In the genomic region with DNA sequence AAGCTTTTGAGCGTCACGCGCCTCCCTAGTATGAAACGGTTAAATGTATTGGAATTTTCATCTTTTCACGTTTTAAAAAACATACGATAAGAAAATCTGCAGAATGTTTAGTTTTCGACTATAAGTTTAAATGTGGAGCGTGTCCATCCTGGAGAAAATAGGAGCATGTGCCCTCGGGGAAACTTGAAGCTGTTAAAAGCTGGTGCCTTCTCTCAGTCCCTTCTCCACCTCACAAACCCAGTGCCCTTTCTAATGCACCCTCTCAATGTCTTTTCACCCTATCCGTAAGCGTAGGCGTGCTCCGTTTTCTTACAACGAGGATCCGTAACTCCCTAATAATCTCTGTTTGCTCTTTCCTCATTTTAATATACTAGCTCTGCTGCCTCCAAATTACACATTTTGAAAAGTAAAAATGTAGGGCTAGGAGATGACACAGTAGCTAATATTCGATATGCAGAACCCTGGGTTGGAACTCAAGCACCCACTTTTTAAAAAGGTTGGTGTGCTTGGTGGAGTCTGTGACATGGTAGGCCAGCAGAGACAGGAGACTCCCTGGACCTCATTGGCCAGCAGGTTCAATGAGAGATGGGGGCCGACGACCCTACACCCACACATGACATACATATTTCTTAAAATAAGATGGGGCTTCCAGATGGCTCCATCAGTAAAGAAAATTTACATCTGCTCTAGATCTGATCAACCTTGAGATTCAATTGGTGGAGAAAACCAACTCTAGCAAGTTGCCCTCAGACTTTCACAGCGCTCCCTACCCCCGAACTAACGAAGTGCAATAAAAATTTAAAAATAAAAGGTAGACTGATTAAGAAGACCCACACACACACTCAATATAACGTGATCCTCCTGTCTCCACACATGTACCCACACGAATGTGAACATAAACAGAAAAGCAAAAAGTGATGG, we compare ENCODE assay signal across 8 mouse cellular contexts. TPM values are rescaled to one million over a fixed set of nuclear protein-coding genes. Genes with fewer than 3 reads are reported as not detected.
DNase-seq lines count a peak whose midpoint lies in the region; ATAC-seq and TF ChIP-seq lines count a peak whose summit lies in the region.

No protein-coding gene starts in this region.

- TF ChIP-seq POLR2A in testis, adult 2 months (IDR thresholded peaks at IDR 0.05; ENCODE audit: control insufficient read depth, low read depth, low read length) = no peak

- 26% methylated on average over 23 of the region's 23 CpGs for WGBS in hindbrain, embryonic 15.5 days
- WGBS in midbrain, embryonic 12.5 days = 28% methylated on average over 23 of the region's 23 CpGs

- H3K4me1 ChIP-seq in testis, adult 2 months (ENCODE audit: control insufficient read depth, insufficient read depth, low read length) = no peaks in the 10 kb centered on the region
- H3K4me1 ChIP-seq in hindbrain, embryonic 15.5 days (replicated peaks) = peaks cover 16% of the 10 kb centered on the region
- H3K4me1 ChIP-seq in midbrain, embryonic 12.5 days = peaks cover 12% of the 10 kb centered on the region

- no peak for TF ChIP-seq CTCF in testis, adult 2 months (IDR thresholded peaks at IDR 0.05; ENCODE audit: control insufficient read depth, insufficient read depth, insufficient replicate concordance, low read depth, low read length)

- no peaks in the 10 kb centered on the region for H3K27me3 ChIP-seq in testis, adult 2 months (ENCODE audit: control insufficient read depth, insufficient read depth, low read length)
- no peaks in the 10 kb centered on the region for H3K27me3 ChIP-seq in hindbrain, embryonic 15.5 days
- H3K27me3 ChIP-seq in midbrain, embryonic 12.5 days = no peaks in the 10 kb centered on the region

- H3K4me3 ChIP-seq in testis, adult 2 months (ENCODE audit: control insufficient read depth, low read depth, low read length) = peak overlapping the region; percentile 98
- H3K4me3 ChIP-seq in hindbrain, embryonic 15.5 days = peak overlapping the region; percentile 63
- H3K4me3 ChIP-seq in midbrain, embryonic 12.5 days = peak overlapping the region; percentile 77

- peak overlapping the region; percentile 79 for H3K4me2 ChIP-seq in hindbrain, embryonic 15.5 days
- peak overlapping the region; percentile 66 for H3K4me2 ChIP-seq in midbrain, embryonic 12.5 days (replicated peaks)

- ATAC-seq in hindbrain, embryonic 15.5 days (ENCODE audit: low FRiP score, low read depth) = no peak
- peak; percentile 8; the same call in 1 of the 2 replicates for ATAC-seq in midbrain, embryonic 12.5 days (ENCODE audit: low FRiP score, low read depth)

- H3K9me3 ChIP-seq in hindbrain, embryonic 15.5 days = no peaks in the 10 kb centered on the region
- no peaks in the 10 kb centered on the region for H3K9me3 ChIP-seq in midbrain, embryonic 12.5 days

- H3K27ac ChIP-seq in testis, adult 2 months (ENCODE audit: control insufficient read depth, insufficient read depth, low read depth, low read length) = peak overlapping the region; percentile 92
- H3K27ac ChIP-seq in hindbrain, embryonic 15.5 days (replicated peaks) = peak overlapping the region; percentile 89
- H3K27ac ChIP-seq in midbrain, embryonic 12.5 days (replicated peaks) = peak overlapping the region; percentile 75

- H3K36me3 ChIP-seq in testis, adult 2 months (ENCODE audit: control insufficient read depth, insufficient read depth, low read length) = no peaks in the 10 kb centered on the region
- peaks cover 27% of the 10 kb centered on the region for H3K36me3 ChIP-seq in hindbrain, embryonic 15.5 days
- H3K36me3 ChIP-seq in midbrain, embryonic 12.5 days = peaks cover 30% of the 10 kb centered on the region

- peak; percentile 18 for DNase-seq in cerebellum, adult 11-12 months
- DNase-seq in cerebellum, adult 8-10 months = no peak
- DNase-seq in testis, postnatal 14 days (ENCODE audit: low spot score) = no peak
- DNase-seq in urinary bladder, postnatal 4 days (ENCODE audit: low spot score in 2 of 2) = no peak
- no peak for DNase-seq in adrenal gland, postnatal 36 days

- H3K9ac ChIP-seq in hindbrain, embryonic 15.5 days = peak overlapping the region; percentile 74
- peak overlapping the region; percentile 86 for H3K9ac ChIP-seq in midbrain, embryonic 12.5 days (replicated peaks)

RNA-seq across cellular contexts. Expression of a gene that starts 0.9 kb away (rescaled TPM):
- polyA plus RNA-seq in testis, adult 2 months (2012; rRNA removed) = 88.7 and 95.0 TPM in 2 replicates
- polyA plus RNA-seq in hindbrain, embryonic 15.5 days (2015; fragmentation: Nextera tagmentation; extraction: Ambion mirVana) = 526 and 577 TPM in 2 replicates
- polyA plus RNA-seq in midbrain, embryonic 12.5 days (2016; fragmentation: Nextera tagmentation; extraction: Ambion mirVana) = 705 and 748 TPM in 2 replicates
- total RNA-seq in adrenal gland, postnatal 36 days (2021) = 100 to 1,000 TPM; 847 to 932 TPM

RNA-seq across cellular contexts. Expression of a gene that starts 1.0 kb away (rescaled TPM):
- polyA plus RNA-seq in testis, adult 2 months (2012; rRNA removed) = 6.8 and 10.8 TPM in 2 replicates
- 0.08 and 0.29 TPM in 2 replicates for polyA plus RNA-seq in hindbrain, embryonic 15.5 days (2015; fragmentation: Nextera tagmentation; extraction: Ambion mirVana)
- 0.08 and 0.38 TPM in 2 replicates for polyA plus RNA-seq in midbrain, embryonic 12.5 days (2016; fragmentation: Nextera tagmentation; extraction: Ambion mirVana)
- under 1 TPM; 0.46 to 0.50 TPM for total RNA-seq in adrenal gland, postnatal 36 days (2021)

RNA-seq across cellular contexts. Expression of a gene that starts 22.6 kb away (rescaled TPM):
- polyA plus RNA-seq in testis, adult 2 months (2012; rRNA removed) = 10.4 and 11.9 TPM in 2 replicates
- 41.8 and 44.8 TPM in 2 replicates for polyA plus RNA-seq in hindbrain, embryonic 15.5 days (2015; fragmentation: Nextera tagmentation; extraction: Ambion mirVana)
- 48.7 and 56.2 TPM in 2 replicates for polyA plus RNA-seq in midbrain, embryonic 12.5 days (2016; fragmentation: Nextera tagmentation; extraction: Ambion mirVana)
- total RNA-seq in adrenal gland, postnatal 36 days (2021) = 10 to 100 TPM; 40.2 to 42.0 TPM

RNA-seq across cellular contexts. Expression of a gene that starts 33.9 kb away (rescaled TPM):
- 1.1 and 1.3 TPM in 2 replicates for polyA plus RNA-seq in testis, adult 2 months (2012; rRNA removed)
- polyA plus RNA-seq in hindbrain, embryonic 15.5 days (2015; fragmentation: Nextera tagmentation; extraction: Ambion mirVana) = 9.8 and 11.8 TPM in 2 replicates
- 15.6 and 16.1 TPM in 2 replicates for polyA plus RNA-seq in midbrain, embryonic 12.5 days (2016; fragmentation: Nextera tagmentation; extraction: Ambion mirVana)
- total RNA-seq in adrenal gland, postnatal 36 days (2021) = 10 to 100 TPM; 22.8 to 27.4 TPM
